Mouse (Mus musculus): ENCODE measurements at regions not wholly inside any gene's neighbourhood (a gene's known extent, or its start where the extent isn't known, plus 50 kb on each side); places are given as distances from the start of the nearest gene placed in this dataset.

GRCm38 (mm10) chr2:144123395-144124034 is 90.7 kb downstream of the Banf2 start:
- no peak for DNase-seq (ENCODE audit: low spot score)

DNA sequence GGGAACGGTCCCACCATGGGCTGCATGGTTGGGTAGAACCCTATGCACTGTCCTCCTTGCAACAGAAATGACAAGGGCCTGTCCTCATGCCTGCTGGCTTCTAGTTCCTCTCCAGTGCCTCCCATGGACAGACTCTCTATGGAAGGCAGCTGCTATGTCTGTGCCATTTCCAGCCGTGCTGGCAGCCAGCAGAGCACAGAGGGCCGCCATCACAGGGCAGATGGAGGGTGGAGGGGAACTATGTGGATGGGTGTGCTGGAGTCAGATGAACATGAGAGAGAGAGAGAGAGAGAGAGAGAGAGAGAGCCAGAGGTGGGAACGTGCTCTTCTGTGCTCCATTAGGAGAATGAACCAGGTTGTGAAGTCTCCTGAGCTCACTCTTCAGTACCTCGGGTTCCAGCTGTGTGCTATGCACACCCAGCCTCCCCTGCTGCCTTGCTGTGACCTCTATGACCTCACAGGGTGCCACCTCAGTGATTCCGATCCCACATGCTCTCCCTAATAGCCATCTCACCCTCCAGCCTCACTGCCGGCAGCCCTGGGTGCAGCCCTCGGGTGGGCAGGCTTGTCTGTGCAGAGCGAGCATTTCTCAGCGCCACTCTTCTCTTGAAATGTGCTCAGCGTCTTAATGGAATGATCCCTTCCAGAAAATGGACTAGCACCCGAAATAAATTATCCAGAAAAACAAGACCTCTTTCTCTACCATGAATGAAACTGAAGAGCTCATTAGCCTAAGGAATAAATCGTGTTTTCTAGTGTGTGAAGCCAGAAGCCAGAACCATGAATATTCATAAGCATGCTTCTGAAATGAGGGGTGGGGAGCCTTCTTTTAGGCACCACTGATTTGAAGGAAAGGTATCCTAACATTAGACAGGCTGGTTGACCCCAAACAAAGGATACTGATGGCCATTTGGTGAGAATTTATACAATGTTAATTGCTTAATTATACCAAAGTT is 94.5 kb downstream of the Banf2 start:
- DNase-seq (ENCODE audit: low spot score), result no peak

- DNase-seq (ENCODE audit: low spot score), result no peak
These were observed 95.2 kb downstream of the Banf2 start for GRCm38 (mm10) chr2:144128038-144128402.

- no peak for DNase-seq (ENCODE audit: low spot score)
These were observed 95.7 kb downstream of the Banf2 start for GRCm38 (mm10) chr2:144128527-144128926.

DNA sequence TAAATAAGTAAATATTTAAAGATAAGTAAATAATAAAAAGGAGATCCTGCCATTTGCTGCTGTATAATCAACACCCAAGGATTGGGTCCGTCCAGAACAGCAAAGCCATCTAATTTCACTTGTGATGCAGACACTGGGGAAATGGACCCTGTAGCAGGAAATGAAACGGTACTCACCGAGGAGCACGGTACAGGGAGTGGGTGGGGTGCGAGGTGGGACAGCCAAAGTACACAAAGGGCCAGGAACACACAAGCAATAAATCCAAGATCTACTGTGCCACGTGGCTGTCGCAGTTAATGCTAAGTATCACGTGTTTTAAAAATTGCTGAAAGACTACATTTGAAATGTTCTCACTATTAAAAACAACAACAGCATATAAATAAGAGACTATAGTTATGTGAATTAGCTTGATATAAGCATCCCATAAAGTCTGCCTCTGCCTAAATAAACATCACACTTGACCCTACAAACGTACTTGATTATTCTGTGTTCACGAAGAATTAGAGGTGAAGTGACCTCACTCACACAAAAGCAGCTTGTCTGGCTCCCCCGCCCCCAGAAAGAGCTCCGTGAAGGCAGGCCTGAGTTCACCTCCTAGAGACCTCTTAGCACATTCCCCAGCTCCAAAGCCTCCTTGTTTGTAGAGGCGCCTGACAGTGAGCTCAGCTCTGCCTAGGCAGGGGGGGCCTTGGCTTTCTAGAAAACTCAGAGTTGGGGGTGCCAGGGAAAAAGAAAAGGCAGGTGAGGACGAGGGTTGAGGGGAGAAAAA is 101.1 kb downstream of the Banf2 start:
- no peak for DNase-seq (ENCODE audit: low spot score)

- peak; percentile 39 for DNase-seq (ENCODE audit: low spot score)
These were observed 101.7 kb downstream of the Banf2 start for GRCm38 (mm10) chr2:144134575-144134958.

DNA sequence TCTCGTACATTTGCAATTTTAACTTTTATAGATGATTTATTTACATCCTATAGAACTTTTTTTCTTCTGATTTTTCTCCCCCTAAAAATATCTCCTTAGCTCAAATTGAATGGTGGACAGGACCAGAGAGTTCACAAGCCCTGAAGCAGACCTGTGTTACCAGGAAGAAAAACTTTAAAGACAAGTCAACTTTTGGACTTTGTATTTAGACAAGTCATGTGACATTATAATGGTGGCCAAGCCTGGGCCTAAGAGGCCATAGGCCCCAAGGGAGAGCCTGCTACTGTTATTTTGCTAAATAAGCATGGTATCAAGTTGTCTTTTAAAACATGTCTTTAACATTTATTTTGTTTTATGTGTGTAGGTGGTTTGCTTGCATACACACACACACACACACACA is 102.7 kb downstream of the Banf2 start:
- DNase-seq (ENCODE audit: low spot score), result no peak

DNA sequence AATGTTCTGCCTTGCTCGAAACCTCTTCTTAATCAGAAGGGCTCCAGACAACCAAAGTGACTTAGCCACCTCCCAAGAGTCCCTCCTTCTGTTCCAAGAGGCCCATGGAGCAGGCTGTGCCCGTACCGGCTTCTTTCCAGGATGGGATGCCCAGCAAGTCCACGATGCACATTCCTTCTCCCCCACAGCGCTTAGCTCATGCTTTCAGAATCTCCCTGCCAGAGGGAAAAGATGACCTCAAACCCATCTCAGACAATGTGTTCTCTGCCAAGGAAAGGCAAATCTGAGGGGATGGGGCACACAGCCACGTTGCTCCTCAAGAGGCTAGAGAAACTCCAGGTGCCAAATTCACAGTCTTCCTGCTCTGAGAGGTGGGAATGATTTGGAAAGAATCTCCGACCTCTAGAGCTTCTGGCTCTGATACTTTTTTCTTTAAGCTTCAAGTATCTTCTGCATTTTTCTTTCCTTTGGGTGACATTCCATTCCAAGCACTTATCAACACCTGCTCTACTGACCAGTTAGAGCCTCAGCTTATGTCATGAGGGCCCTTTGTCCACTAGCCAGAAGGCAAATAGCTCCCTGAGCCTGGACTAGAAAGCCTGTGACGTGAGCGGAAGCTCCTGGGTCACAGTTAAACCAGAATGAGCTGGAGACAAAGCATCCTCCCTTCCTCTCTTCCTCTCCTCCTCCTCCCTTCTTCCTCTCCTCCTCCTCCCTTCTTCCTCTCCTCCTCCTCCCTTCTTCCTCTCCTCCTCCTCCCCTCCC is 110.9 kb downstream of the Banf2 start:
- DNase-seq (ENCODE audit: low spot score), result no peak

DNA sequence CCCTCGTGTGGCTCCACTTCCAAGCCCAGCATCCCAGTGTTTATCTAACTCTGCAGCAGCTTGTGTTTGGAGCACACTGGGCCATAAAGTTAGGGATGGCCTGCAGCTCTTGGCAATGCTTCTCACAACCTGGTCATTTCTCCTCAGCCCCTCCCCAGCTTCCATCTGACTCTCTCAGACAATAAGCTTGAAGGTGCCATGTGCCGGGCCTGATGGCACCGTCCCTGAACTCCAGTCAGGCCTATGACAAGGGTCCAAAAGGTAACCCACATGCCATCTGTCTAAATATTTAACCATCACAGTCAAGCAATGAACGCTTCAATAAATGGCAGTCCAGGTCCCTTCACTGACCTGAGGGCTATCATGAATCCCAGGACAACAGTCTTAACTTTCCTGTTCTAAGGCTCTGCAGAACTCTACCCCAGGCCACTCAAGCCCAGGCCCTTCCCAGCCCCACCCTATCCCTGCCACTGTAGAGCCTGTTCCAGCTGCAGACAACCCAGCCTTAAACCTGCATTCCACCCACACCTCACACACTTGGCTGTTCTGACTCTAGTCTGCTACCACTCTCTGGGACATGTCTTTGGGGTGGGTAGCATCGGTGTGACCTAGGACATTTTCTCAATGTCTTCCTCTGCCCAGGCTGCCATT is 111.8 kb downstream of the Banf2 start:
- no peak for DNase-seq (ENCODE audit: low spot score)

DNA sequence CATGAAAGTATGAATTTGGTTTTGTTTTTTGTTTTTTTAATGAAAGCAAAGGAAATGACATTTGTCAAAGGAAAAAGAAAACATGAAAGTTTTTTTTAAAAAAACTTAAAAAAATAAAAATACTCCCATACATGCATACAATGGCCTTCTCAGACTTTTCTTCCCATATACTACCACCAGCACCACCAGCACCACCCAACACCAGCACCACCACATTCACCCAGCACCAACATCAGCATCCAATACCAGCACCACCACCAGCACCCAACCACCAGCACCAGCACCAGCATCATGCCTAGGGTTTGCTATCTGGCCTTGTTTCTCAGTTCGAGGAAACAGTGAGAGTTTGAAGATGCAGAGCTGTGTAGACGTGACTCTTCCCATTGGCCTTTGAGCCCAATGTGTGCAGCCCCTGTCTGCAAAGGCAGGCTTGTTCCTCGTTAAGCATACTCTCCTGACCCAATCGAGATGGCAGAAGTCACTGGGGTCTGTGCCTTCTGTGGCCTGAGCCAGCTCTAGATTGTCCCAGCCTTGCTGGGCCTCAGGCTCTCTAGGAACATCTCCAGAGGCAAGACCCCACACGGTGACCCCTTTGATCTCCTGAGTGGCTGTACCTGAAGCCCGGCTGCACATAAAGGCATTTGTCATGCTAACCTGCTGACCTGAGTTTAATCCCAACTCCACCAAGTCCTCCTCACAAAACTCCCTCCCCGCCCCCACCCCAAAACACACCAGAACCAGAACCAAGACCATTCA is 113.8 kb upstream of the Mgme1 start:
- no peak for DNase-seq (ENCODE audit: low spot score)

DNA sequence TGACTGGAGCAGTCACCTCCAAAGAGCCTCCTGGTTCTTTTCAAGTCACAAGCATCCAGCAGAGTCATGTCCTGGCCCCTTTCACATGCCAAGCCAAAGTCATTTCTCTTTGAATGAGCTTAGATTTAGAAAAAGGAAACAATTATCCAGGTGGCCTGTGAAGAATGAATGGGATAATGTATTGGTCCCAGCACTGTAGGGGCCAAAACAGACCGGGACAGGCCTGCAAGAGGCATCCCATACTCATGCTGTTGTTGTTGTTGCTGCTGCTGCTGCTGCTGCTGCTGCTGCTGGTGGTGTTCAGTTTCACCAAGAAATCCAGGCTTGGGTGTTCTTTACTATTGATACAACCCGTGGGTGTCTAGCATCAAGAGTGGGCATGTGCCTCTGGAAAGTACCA is 113.1 kb upstream of the Mgme1 start:
- no peak for DNase-seq (ENCODE audit: low spot score)

DNA sequence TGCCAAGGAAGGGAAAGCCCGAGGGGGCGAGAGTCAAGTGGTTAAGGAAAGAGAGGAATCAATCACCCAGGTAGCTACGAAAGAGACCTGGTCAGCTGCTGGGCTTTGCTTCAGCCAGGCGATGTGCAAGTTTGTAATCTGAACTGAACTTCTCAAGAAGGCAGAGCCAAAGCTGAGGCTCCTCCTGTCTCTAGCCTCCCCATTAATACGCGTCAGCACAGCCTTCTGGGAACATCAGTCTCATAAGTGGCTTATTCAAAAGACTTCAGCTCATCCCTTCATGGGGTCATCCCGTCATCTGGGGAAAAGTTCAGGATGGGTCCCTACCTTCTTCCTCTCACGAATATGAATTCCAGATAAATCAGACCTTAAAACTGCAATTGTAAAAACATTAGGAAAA is 112.2 kb upstream of the Mgme1 start:
- DNase-seq (ENCODE audit: low spot score), result no peak

DNA sequence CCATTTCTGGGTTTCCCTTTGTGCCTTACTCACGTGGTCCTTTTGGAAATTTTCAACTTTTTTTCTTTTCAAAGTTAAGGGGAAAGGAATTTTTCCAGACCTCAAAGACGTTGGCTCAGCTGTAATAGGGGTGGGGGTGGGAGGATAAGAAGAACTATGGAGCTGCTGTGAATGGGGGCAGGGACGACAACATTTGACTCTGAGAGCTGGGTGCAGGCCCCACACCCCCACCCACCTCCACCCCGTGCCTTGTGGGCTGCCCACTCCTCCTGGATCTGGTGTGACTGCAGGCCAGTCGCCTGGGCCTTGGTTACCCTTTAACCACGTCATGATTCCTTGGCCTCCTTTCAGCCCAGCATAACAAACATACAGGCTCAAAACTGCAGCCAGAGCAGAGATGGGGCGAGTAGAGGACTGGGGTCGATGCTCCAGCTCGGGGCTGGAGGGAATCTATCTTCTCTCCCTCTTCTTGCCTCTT is 110.6 kb upstream of the Mgme1 start:
- DNase-seq (ENCODE audit: low spot score), result no peak

GRCm38 (mm10) chr2:144160434-144160833 is 110.0 kb upstream of the Mgme1 start:
- DNase-seq (ENCODE audit: low spot score), result no peak

DNA sequence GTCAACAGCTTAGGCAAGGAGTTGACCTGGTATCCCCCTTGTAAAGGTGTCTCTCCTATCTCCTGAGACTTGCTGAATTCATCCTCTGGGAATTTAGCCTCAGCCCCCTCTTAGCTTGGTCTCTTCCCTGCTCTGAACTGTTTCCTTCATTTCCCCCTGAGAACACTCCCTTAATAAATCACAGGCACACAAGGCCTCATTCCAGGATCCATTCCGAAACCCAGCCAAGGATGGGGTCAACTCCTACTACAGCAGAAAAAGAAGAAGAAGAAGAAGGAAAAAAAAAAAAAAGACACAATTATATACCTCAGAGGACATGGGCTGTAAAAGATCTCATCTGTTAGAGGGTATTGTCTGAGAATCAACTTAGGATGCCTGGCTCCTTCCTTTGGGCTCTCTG is 108.6 kb upstream of the Mgme1 start:
- no peak for DNase-seq (ENCODE audit: low spot score)

GRCm38 (mm10) chr2:144164102-144164501 is 106.4 kb upstream of the Mgme1 start:
- DNase-seq (ENCODE audit: low spot score), result peak; percentile 39

GRCm38 (mm10) chr2:144164986-144165821 is 105.3 kb upstream of the Mgme1 start:
- DNase-seq (ENCODE audit: low spot score), result peak; percentile 63

- DNase-seq (ENCODE audit: low spot score), result no peak
These were observed 104.2 kb upstream of the Mgme1 start for GRCm38 (mm10) chr2:144166102-144166750.

- no peak for DNase-seq (ENCODE audit: low spot score)
These were observed 100.8 kb upstream of the Mgme1 start for GRCm38 (mm10) chr2:144169576-144170178.
